Mouse (Mus musculus) lung, adult 18-20 months (tissue): ENCODE measurements around the gene Mx1.

Experiments used
- DNase-seq, 2 experiments: peaks; one replicate each; pipeline ENCODE4 v3.0.0; 2022; ENCODE audit warnings: mixed read lengths in 2 of 2

The Mx1 gene

GRCm38 (mm10) chr16:97462481-97463181 lies at the start of gene Mx1:
Gene Mx1, minus strand, starts transcription at chr16:97462907.
- peak; percentile 16 to 26 for DNase-seq

- DNase-seq, result no peak
Observed at GRCm38 (mm10) chr16:97512347-97512751, 49.6 kb upstream of the Mx1 start.

GRCm38 (mm10) chr16:97511495-97511894 lies 48.8 kb upstream of the Mx1 start:
- DNase-seq, result no peak

GRCm38 (mm10) chr16:97510849-97511248 lies 48.1 kb upstream of the Mx1 start:
- no peak for DNase-seq

- DNase-seq, result no peak
Observed at GRCm38 (mm10) chr16:97507783-97508182, 45.1 kb upstream of the Mx1 start.

DNA sequence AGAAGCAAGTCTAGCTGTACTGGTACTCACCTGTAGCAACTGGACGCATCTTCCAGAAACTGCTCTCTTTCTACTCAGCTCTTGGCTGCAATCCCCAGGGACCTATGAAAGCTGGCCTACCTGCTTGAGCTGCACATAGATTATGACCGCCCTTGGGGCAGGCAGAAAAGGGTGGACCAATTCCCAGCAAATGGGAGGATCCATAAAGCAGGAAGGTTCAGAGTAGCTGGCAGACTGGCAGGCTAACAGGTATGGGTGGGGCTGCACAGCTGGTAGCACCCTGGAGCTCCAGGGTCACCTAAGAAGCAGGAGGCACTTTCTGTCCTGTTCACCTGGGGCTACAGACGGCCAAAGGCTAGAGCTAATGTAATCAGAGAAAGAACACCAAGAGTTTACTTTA lies 42.1 kb upstream of the Mx1 start:
- DNase-seq, result no peak

GRCm38 (mm10) chr16:97503849-97504248 lies 41.1 kb upstream of the Mx1 start:
- DNase-seq, result no peak

- no peak for DNase-seq
Observed at GRCm38 (mm10) chr16:97500901-97501300, 38.2 kb upstream of the Mx1 start.

GRCm38 (mm10) chr16:97499450-97499849 lies 36.7 kb upstream of the Mx1 start:
- no peak for DNase-seq

DNA sequence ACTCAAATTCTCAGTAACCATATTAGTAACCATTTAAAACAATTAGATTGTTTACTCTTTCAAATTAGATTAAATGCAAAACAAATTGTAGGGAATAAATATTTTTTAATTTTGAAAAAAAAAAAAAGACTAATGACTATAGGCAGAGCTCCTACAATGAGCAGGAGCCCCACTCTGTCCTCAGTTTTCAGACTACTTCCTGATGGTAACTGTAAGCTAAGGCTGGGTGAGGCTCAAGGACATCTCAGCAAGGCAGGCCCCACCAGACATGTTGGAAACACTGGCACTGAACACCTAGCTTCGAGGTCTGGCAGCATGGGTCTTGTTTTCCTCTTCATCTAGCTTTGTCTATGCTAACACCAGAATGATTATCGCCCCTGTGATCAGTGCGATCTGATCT lies 35.4 kb upstream of the Mx1 start:
- DNase-seq, result no peak

GRCm38 (mm10) chr16:97497682-97498081 lies 35.0 kb upstream of the Mx1 start:
- DNase-seq, result no peak

DNA sequence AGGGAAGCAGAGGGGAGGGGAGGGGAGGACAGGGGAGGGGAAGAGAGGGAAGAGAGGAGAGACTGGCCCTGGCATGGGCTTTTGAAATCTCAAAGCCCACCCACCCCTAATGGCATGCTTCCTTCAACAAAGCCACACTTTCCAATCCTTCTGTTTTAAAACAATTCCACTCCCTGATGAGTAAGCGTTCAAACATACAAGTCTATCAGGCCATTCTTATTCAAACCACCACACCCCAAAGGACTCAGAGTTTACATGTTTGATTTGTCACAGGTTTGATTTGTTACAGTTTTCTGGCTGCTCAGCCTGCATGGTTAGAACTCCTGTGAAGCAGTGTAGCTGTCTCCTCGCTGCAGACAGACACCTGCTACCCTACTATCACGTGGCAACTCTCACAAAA lies 33.3 kb upstream of the Mx1 start:
- DNase-seq, result no peak

- no peak for DNase-seq
Observed at GRCm38 (mm10) chr16:97492369-97492768, 29.7 kb upstream of the Mx1 start.

DNA sequence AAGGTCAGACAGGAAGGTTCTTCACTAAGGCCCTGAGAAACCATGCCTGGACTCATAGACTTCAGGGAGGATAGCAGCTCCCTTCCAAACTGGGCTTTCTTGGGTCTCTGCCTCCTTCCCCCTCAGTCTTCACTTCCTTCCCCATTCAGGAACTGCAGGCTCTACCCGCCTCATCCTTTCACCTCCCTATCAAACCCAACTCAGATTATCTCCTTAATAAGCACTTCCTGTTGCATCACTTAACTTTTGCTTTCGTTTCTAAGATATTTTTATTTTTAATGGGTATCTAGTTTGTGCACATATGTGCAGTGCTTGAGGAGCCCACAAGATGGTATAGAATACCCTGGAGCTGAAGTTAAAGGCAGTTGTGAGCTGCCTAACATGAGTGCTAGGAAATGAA lies 15.9 kb upstream of the Mx1 start:
- DNase-seq, result no peak

- DNase-seq, result no peak
Observed at GRCm38 (mm10) chr16:97476524-97476923, 13.8 kb upstream of the Mx1 start.

DNA sequence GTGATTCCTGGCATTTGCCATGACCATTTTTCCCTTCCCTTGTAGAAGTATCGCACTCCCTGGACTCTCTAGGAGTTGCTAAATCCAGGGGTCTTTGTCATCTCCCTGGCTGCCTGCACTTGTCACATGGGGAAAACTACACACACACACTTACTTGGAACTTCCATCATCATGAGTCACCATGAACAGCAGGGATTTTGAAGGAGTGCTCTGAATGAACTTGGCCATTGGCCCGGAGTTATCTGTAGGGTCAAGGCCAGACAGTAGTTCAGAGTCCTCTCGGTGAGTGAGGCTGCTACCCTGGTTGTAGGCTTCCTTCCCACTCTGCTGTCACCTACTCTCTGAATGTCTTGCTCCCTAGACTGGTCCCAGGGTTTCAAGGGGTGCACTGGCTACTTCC lies 12.9 kb upstream of the Mx1 start:
- no peak for DNase-seq

DNA sequence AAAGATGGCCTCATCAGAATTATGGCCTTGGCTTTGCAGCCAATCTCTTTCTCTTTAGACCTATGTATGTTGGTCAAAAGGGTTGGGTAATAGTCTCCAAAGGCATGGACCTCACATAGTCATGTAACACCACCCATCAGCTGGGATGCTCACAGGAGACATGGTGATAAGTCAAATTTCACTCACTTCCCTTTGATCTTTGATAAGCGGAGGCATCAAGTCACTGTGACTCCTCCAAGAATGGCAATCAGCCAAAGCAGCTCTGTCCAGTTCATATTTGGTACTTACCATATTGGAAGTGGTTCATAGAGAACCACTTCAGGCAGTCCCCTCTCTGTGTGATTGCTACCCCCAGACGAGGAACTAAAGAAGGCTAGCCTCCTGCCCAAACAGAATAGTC lies 12.0 kb upstream of the Mx1 start:
- no peak for DNase-seq

DNA sequence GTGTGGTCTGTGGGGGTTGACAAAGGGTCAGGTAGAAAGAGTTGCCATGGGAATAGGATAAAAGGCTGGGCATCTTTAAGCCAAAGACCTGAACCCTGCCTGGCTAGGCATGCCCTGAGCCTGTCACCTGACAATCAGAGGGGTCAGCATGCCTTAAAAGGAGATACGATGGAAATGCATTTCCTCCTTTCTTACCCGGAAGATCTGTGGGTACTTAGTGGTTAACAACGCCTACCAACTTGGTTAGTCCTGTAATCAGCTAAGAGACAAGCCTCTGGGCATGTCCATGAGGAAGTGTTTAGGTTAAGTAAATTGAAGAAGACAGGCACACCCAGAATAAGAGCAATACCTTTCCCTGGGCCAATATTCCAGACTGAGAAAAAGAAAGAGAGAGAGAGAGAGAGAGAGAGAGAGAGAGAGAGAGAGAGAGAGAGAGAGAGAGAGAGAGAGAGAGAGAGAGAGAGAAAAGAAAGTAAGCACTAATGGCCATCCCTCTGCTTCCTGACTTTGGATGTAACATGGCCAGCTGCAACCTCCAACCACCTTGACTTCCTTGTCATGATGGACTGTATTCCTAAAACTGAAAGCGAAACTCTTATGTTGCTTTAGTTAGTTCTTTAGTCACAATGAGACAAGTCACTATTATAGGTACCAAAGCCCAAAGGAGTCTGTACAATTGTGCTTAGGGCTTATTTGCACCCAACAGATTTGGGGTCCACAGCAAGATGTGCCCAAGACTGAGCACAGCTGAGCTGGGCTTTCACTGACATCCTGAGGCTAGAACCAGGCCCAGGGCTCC lies 5.5 kb upstream of the Mx1 start:
- peak in 1 of 2 experiments; percentile 6 for DNase-seq

DNA sequence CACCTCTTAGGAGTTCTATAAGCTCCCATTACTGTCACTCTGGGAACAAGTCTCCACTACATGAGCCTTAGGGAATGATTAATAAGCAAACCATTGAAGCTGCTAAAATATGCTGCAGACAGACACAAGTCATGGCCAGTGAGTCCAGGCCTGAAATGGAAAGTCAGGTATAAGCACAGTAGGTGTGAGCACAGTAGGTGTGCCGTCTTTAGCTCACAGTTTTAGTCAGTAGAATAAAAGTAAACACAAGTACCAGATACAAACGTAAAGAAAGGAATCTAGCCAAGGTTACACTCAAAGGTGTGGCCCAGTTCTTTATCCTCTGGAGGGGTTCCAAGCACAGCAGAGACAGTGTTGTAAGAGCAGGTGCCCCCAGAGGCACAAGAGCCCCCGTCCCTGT lies 4.8 kb upstream of the Mx1 start:
- DNase-seq, result no peak

DNA sequence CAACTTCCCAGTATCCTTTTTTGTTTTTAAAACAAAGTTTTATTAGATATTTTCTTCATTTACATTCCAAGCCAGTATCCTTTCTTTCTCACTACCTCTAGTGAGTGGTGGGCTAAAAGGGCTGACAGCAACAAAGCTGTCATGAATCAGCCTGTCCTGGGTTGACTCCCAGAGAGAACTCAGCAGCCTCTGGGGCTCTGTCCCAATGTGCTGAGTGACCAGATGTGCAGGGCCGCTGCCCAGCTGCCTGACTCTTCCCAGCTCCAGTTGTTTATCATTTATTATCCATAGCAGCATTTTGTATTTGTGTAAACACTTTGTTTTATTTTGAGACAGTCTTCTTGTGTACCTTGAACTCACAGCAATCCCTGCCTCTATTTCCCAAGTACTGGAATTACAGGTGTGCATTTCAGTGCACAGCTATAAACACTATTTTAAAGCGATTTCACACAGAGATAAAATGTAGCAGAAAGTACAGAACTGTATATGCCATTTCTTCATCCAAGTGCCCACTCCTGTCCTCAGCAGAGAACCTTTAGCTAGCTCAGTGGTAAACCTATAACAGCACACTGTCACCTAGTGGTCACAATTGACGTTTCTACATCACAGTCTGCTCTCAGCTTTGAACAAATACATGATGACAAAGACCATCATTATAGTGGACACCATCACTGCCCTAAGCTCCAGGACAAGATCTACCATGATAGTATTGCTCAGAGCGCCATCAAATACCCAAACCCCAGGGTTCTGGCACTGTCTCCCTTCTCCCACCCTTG lies 3.7 kb upstream of the Mx1 start:
- no peak for DNase-seq

DNA sequence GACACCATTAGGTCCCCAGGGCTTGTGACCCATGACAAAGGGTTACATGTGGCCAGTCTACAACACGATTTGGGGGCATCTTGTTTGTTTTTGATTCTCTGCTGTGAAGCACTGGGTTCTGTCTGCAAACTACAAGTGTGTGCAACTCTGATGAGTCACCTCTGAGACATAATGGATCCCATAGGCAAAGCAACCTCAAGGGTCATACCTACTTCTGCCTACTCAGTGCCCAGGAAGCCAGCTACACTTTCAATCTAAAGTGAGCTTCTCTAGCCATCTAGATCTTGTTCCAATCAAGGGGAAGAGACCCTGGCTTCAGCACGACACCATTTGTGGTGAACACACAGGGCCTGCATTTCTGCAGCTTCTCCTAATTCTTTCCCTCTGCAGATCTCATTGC lies 1.4 kb downstream of the Mx1 start:
- DNase-seq, result no peak

DNA sequence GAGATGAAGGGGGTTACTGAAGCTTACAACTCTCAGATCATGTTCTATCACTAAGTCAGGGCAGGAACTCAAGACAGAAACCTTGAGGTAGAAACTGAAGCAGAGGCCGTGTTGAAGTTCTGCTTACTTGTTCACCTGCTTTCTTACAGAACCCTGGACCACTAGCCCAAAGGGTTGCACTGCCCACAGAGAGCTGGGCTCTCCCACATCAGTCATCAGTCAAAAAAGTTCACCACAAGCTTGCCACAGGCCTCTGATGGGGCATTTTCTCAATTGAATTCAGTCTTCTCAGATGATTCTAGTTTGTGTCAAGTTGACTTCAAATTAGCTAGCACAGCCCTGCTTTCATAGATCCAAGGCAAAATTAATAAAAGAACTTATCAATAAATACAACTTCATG lies 2.9 kb downstream of the Mx1 start:
- DNase-seq, result no peak

DNA sequence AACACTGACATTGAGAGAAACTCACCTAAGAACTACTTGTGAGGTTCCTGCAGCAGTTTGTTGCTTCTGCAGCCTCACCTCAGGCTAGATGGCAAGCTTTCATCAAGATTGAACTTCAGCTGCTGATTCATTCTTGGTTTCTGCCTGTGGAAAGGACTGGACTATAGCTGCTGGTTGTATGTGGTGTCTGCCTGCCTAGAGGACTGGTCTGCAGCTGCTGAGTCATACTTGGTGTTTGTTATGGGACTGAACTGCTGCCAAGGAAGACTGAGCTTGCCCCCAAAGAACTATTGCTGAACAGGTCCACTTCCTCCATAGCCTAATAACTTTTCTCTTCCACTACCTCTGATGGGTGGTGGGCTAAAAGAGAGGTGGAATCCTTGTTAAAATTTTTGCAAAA lies 15.3 kb downstream of the Mx1 start:
- DNase-seq, result no peak
